Mouse (Mus musculus) layer of hippocampus, adult 9-11 months (tissue): ENCODE measurements around the gene Cass4.

Experiments
- DNase-seq: peaks from one replicate; pipeline ENCODE4 v3.0.0; 2022

The Cass4 gene

DNA sequence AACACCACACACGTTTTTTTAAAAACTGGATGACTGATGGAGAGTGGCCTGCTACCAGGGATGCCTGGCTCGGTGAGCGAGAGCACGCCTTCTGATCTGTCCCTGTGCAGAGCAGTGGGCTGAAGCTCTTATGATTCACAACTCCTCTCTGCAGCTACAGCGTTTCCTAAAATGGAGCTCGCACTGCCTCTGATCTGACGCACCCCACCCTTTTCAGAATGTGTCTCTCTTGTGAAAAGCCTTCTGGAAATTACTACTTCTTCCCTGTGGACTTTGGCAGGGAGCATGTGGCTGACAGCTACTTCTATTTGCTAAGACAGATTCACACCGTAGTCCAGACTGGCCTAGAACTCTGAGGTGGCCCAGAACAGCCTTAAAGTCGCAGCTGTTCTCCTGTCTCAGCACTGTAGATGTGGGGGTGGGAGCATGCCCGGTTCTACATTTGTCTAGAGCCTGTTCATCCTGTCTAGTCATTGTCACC lies 1.5 kb upstream of the Cass4 start:
- peak; percentile 60 for DNase-seq

GRCm38 (mm10) chr2:172394052-172394392 lies 428 bp downstream of the Cass4 start:
- DNase-seq = no peak

DNA sequence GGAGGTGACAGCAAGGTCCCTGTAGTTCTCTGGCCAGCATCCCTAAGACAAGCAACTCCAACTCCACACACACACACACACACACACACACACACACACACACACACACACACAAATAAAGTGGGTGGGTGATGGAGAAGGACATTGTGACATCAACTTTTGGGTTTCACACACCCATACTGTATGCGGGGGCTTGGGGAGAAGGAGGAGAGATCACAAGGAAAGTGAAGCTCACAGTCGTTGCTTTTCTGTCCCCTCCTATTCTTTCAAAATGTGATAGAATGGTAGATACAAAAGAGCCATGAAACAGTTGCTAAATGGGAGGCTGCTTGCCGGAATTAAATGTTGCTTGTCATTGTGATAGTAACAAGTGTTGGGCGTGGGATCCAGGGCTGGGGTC lies 1.1 kb downstream of the Cass4 start:
- no peak for DNase-seq

DNA sequence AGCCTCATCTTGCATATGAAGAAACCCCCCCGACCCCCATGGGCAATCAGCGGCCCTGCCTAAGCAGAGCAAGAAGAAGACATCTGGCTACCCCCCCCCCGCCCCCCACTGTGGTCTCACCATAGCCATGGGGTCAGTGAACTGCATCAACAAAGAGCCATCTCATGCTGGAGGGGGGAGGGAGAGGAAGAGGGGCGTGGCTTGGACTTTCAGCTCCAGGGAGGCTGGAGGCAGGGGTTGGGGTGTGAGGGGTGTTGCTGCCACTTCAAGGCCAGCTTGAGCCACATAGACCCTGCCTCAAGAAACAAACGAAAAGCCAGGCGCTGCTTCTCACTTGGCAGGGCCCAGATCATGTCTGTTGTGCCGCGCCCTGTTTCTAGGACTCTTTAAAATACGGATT lies 2.4 kb downstream of the Cass4 start:
- no peak for DNase-seq

DNA sequence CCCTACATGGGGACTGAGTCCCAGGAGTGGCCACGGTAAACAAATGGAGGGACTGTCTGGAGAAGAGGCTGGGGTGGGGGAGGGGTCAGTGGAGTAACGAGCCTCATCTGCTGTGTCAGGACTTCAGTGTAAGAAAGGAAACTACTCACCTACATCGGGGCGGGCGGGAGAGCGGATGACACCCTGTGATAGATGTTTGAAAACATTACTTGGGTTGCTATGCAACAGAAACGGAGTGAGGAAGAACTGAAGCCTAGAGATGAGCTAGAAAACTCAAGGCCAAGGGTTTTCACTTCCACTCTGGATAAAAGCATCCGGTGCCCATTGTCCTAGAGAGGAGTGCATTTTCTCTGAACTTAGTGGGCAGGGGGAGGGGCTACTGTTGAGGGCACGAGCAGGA lies 6.3 kb downstream of the Cass4 start:
- DNase-seq = no peak

DNA sequence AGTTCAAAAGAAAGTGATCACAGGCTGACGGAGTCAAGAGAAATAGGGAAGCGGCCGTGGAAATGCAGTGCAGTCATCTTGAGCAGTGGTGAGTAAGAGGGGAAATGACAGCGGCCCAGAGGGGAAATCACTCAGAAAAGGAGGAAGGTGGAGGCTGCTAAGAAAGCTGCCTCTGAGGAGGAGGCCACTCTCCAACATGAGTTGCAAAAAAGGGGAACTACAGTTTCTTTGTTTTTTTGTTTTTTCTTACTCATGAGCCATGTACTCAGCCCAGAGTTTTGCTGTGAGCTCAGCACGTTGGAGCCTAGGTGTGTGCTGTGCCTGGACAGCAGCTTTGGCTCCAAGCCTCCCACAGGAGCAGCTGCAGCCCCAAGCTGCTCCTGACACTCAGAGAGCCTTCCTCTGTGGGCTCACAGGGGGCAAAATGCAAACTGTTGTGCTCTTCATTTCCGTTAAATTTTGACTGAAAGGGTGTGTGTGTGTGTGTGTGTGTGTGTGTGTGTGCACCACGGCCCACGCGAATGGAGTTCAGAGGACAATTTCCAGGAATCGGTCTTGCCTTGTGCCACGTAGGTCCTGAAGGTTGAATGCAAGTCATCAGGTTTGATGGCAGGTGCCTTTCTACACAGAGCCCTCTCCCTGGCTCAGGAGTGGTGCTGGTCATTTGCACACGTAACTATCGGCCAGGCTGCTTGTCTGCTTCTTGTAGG lies 7.7 kb downstream of the Cass4 start:
- peak; percentile 68 for DNase-seq

DNA sequence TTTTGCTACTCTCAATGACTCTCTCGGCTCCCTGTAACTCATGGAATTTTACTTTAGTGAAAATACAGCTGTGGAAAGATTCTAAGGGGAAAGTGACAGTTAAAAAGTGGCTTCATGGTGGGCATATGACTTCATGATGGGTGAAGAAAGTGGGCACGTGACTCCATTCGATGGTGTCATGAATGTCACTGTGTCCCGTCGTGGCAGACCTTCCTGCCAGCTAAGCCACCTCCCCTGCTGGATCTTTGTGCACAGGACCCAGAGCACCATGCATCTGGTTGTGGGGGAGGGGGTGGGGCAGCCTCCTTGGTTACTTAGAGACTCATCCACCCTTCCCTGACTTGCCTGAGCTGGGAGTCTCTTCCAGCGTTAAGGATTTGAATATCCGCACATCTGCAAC lies 10.6 kb downstream of the Cass4 start:
- DNase-seq = no peak

- DNase-seq = no peak
Observed at GRCm38 (mm10) chr2:172405011-172405410, 11.4 kb downstream of the Cass4 start.

GRCm38 (mm10) chr2:172406173-172406572 lies 12.6 kb downstream of the Cass4 start:
- no peak for DNase-seq

GRCm38 (mm10) chr2:172407499-172407898 lies 13.9 kb downstream of the Cass4 start:
- no peak for DNase-seq

GRCm38 (mm10) chr2:172410686-172411085 lies 17.1 kb downstream of the Cass4 start:
- DNase-seq = no peak

- peak; percentile 19 for DNase-seq
Observed at GRCm38 (mm10) chr2:172411091-172411490, 17.5 kb downstream of the Cass4 start.

DNA sequence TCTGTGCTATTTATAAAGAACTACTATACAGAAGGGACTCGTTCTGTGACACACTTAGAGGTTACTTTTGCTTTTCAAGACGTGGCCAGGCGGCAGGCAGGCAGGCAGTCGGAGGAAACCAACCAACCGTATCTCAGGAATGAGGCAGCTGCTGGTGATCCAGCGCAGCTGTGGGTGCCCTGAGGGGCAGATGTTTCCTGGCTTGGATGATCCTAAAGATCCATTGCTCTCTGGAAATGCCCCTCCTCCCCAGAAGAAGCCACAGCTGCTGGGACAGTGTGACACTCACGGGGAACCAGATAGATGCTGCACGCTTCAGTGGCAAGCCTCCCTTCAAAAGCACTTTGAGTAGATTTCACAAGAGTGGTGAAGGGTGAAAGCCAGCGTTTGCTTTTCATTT lies 18.9 kb downstream of the Cass4 start:
- DNase-seq = no peak

DNA sequence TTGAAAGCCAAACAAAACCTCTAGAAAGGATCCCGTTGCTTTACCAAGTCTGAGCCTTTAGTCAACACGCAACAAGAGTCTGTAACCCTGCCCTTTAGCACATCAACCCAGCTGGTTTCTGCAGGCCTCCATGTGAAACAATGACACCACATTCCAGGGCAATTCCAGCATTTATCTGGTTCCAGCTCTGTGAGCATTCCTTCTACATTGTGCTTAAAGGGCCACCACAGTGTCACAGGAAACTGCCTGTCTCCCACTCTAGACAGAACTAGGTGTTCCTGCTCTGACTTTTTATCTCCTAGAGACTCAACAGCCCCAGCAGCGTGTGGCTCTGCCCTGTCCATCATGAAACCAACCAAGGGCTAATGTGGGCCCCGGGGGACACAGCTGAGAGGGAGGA lies 19.7 kb downstream of the Cass4 start:
- DNase-seq = no peak

DNA sequence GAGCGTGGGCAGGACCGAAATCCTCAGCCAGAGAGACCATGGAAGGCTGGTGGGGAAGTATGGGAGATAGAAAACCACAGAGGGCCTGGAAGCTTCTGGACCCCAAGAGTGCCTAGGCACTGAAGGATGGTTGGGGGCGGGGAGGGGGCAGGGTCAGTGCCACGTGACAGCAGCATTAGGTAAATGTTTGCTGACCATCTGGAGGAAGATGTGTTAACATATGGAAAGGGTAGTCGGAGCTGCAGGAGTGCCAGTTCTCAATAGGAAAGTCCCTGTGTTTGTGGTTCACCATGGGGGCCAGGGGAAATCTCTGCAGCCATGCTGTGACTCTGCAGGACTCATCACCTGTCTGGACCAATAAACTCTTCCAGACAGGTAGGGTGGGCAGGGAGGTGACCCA lies 20.3 kb downstream of the Cass4 start:
- DNase-seq = no peak

- no peak for DNase-seq
Observed at GRCm38 (mm10) chr2:172416218-172416617, 22.6 kb downstream of the Cass4 start.

GRCm38 (mm10) chr2:172416876-172417275 lies 23.3 kb downstream of the Cass4 start:
- no peak for DNase-seq

GRCm38 (mm10) chr2:172418208-172418607 lies 24.6 kb downstream of the Cass4 start:
- DNase-seq = no peak

DNA sequence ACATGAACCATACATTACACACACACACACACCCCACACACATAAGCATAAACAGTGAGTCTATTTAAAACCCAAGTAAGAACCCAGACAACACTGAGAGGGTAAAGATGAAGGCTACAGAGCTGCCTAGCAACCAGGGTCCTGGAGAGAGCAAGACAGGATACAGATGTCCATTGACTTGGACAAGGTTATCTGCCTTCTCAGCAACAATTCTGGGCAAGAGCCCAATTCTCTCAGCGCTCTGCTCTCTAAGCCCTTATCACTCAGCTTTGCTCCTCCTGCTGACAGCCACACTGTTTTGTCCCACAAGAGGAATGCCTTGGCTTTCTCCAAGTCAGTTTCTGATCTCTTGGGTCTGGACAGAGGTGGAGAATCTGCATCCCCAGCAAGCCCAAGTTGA lies 37.0 kb downstream of the Cass4 start:
- no peak for DNase-seq

GRCm38 (mm10) chr2:172433746-172434145 lies 40.2 kb downstream of the Cass4 start:
- no peak for DNase-seq

DNA sequence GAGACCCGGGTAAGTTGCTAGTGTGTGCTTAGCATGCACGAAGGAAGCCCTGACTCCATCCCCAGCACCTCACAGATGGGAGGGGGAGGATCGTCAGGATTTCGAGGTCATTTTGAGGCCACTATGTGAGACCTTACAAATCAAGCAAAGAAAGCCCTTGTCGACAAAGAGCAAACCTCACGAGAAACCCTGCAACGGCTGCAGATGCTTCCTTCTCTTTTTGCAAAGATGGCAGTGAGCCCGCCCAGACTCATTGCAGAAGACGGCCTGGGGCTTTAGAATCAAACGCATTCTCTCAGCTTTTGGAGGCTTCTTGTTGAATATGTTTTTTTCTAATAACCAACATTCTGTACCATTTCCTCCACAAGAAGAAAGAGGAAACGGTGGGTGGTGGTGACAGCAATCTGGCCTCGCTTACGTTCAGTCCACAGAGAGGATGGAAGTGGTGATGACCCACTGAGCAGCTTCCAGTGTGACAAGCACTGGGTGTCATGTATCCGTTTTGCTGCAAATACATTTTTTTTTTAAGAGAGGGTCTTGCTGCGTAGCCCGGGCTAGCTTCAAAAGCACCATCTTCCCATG lies 43.9 kb downstream of the Cass4 start:
- no peak for DNase-seq

GRCm38 (mm10) chr2:172439843-172440639 lies 46.4 kb downstream of the Cass4 start, which contains the start of gene Rtf2:
Gene Rtf2 (plus strand): TSS chr2:172440556.
- peak; percentile 99 for DNase-seq

GRCm38 (mm10) chr2:172440640-172441005 lies 47.0 kb downstream of the Cass4 start:
- DNase-seq = no peak

DNA sequence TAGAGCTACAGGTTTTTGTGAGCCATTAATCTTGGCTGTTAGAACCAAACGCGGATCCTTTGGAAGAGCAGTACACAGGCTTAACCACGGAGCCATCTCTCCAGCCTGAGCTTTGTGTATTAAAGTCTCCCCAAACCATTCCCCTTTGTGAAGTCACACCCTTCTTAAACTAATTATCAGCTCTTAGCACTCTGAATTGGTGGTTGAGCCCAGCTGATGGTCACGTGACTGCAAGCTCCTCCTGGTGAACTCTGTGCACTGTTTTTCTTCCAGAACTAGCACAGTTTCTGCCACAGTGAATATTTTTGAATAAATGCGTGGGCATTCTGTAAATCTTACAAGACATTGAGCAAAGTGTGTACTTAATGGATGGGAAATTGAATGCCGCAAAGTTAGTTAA lies 47.6 kb downstream of the Cass4 start:
- no peak for DNase-seq
